Mouse (Mus musculus): ENCODE results near the gene Hic1. TPM values are rescaled to one million over a fixed set of nuclear protein-coding genes. Genes with fewer than 3 reads are reported as not detected.

The Hic1 gene
- polyA plus RNA-seq, 1 experiment: 3.8 TPM

- H3K4me1 ChIP-seq (ENCODE audit: control insufficient read depth, insufficient read depth, low read length): 0 out of 2 replicates have a peak, but pooled peaks cover 1% of the 10 kb centered on the region
- TF ChIP-seq CTCF (IDR thresholded peaks at IDR 0.05; ENCODE audit: extremely low read depth, insufficient read depth, low read length) (no peak), POLR2A (IDR thresholded peaks at IDR 0.05; ENCODE audit: extremely low read depth, insufficient read depth, low read length) (no peak)
- H3K4me3 ChIP-seq (ENCODE audit: insufficient read depth, low read length): no peak overlapping the region
- H3K27ac ChIP-seq (ENCODE audit: insufficient read depth, low read length): no peak overlapping the region
Measured at GRCm38 (mm10) chr11:75163379-75163778, 5.9 kb downstream of the Hic1 start.

DNA sequence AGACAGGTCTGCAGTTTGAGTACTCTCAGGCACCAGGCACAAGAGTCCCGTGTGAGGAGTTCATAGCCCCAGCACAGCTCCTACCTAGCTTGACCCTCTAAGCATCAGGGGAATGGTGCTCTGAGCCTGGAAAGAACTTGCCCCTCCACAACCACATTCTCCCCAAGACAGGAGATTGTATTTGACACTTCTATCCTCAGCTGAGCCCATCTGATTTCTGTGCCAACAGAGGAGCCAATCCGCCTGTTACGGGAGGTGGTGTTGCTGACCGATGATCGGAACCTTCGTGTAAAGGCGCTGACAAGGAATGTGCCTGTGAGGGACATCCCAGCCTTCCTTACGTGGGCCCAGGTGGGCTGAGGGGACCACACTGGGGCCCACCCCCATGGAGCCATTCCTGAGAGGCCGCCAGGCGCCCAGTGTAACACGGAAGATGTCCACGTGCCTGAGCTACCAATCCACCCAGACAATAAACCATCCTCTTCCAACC, 6.7 kb downstream of the Hic1 start:
- Histone ChIP-seq H3K4me3 (ENCODE audit: insufficient read depth, low read length) (no peak overlapping the region), H3K27ac (ENCODE audit: insufficient read depth, low read length) (no peak overlapping the region), H3K4me1 (ENCODE audit: control insufficient read depth, insufficient read depth, low read length) (0 out of 2 replicates have a peak, but pooled peaks cover 1% of the 10 kb centered on the region)
- no peak for TF ChIP-seq POLR2A (IDR thresholded peaks at IDR 0.05; ENCODE audit: extremely low read depth, insufficient read depth, low read length)
- no peak for TF ChIP-seq CTCF (IDR thresholded peaks at IDR 0.05; ENCODE audit: extremely low read depth, insufficient read depth, low read length)

GRCm38 (mm10) chr11:75161417-75162008, 7.8 kb downstream of the Hic1 start:
- Histone ChIP-seq H3K27ac (ENCODE audit: insufficient read depth, low read length) (no peak overlapping the region), H3K4me3 (ENCODE audit: insufficient read depth, low read length) (no peak overlapping the region), H3K4me1 (ENCODE audit: control insufficient read depth, insufficient read depth, low read length) (0 out of 2 replicates have a peak, but pooled peaks cover 1% of the 10 kb centered on the region)
- TF ChIP-seq POLR2A (IDR thresholded peaks at IDR 0.05; ENCODE audit: extremely low read depth, insufficient read depth, low read length) (no peak), CTCF (IDR thresholded peaks at IDR 0.05; ENCODE audit: extremely low read depth, insufficient read depth, low read length) (no peak)

DNA sequence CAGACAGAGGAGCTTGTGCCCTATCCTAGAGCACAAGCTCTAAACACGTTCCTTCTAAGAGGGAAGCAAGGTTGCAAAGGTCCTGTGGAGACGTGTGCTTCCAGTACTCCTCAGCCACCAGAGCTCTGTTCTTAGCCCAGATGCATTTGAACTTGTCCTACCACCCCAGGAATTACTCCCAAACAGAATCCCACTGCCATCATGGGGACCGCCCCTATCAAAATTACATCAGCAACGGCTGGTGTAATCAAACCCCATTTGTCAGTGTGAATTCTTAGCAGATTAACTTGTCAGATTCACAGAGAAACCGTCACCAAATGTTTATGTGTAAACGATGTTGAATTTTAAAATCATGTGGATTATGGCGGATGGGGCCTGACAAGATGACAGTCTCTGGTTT, 8.4 kb downstream of the Hic1 start:
- no peak for TF ChIP-seq CTCF (IDR thresholded peaks at IDR 0.05; ENCODE audit: extremely low read depth, insufficient read depth, low read length)
- TF ChIP-seq POLR2A (IDR thresholded peaks at IDR 0.05; ENCODE audit: extremely low read depth, insufficient read depth, low read length): no peak
- Histone ChIP-seq H3K4me1 (ENCODE audit: control insufficient read depth, insufficient read depth, low read length) (0 out of 2 replicates have a peak, but pooled peaks cover 1% of the 10 kb centered on the region), H3K27ac (ENCODE audit: insufficient read depth, low read length) (no peak overlapping the region), H3K4me3 (ENCODE audit: insufficient read depth, low read length) (no peak overlapping the region)

DNA sequence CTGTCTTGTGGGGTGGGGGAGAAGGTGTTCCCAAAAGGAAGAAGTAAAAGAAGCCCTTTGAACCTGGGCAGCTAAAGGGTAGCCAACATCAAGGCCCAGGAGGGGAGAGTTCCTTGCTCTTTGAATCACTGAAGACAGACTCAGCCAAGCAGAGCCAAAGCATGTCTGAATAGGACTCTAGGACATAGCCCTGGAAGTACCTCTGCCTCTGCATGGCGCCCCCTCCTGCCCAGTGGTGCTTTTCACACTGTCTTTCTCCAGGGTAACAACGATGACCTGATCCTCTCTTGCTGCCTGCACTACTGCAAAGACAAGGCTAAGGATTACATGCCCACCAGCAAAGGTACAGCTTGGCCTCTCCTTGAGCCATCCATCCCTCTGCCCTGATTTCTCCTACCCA, 9.8 kb downstream of the Hic1 start:
- H3K27ac ChIP-seq (ENCODE audit: insufficient read depth, low read length): no peak overlapping the region
- no peaks in the 10 kb centered on the region for H3K4me1 ChIP-seq (ENCODE audit: control insufficient read depth, insufficient read depth, low read length)
- TF ChIP-seq CTCF (IDR thresholded peaks at IDR 0.05; ENCODE audit: extremely low read depth, insufficient read depth, low read length) (peak; percentile 42), POLR2A (IDR thresholded peaks at IDR 0.05; ENCODE audit: extremely low read depth, insufficient read depth, low read length) (no peak)

GRCm38 (mm10) chr11:75158432-75158831, 10.9 kb downstream of the Hic1 start:
- Histone ChIP-seq H3K4me3 (ENCODE audit: insufficient read depth, low read length) (no peak overlapping the region), H3K4me1 (ENCODE audit: control insufficient read depth, insufficient read depth, low read length) (no peaks in the 10 kb centered on the region), H3K27ac (ENCODE audit: insufficient read depth, low read length) (no peak overlapping the region)
- TF ChIP-seq CTCF (IDR thresholded peaks at IDR 0.05; ENCODE audit: extremely low read depth, insufficient read depth, low read length) (no peak), POLR2A (IDR thresholded peaks at IDR 0.05; ENCODE audit: extremely low read depth, insufficient read depth, low read length) (no peak)

More for the DNA sequence above, 9.8 kb downstream of the Hic1 start:
- H3K4me3 ChIP-seq (ENCODE audit: insufficient read depth, low read length): no peak overlapping the region

DNA sequence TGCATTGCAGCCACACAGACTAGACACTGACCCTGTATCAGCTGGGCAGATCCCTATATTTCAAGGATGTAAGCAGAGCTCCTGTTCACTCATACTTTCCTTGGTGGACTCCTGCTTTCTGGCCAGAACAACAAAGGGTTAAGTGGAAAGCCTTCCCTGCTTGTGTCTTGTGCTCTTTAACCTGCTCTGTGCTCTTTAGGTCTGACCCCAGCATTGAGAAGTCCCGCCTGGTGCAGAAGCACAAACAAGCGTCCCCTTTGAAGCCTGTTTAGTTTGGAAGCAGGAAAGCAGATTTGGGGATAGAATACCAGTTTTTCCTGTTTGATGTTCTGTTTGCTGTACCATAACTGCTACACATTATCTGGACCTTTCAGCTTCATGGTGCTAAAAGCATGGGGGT, 11.4 kb downstream of the Hic1 start:
- no peak overlapping the region for H3K27ac ChIP-seq (ENCODE audit: insufficient read depth, low read length)
- H3K4me1 ChIP-seq (ENCODE audit: control insufficient read depth, insufficient read depth, low read length): no peaks in the 10 kb centered on the region
- H3K4me3 ChIP-seq (ENCODE audit: insufficient read depth, low read length): no peak overlapping the region
- no peak for TF ChIP-seq CTCF (IDR thresholded peaks at IDR 0.05; ENCODE audit: extremely low read depth, insufficient read depth, low read length)
- no peak for TF ChIP-seq POLR2A (IDR thresholded peaks at IDR 0.05; ENCODE audit: extremely low read depth, insufficient read depth, low read length)

DNA sequence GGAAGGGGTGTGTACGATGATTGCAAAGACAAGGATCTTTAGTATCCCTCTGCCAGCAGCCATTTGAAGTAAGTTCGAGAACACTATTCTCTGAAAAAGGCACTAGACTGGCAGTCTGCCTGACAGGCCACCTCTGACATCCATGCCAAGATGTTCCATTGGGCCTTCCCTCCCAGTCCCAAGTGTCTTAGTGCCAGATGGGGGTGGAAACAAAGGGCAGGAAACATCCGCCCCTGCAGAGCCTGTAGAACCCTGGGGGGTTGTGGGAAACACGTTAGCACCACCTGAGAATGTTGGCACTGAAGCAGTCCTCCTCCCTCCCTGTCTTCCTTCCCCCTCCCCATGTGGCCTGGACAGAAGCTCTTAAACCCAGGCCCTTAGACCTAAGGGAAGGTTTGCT, 12.3 kb downstream of the Hic1 start:
- TF ChIP-seq CTCF (IDR thresholded peaks at IDR 0.05; ENCODE audit: extremely low read depth, insufficient read depth, low read length) (no peak), POLR2A (IDR thresholded peaks at IDR 0.05; ENCODE audit: extremely low read depth, insufficient read depth, low read length) (no peak)
- Histone ChIP-seq H3K4me3 (ENCODE audit: insufficient read depth, low read length) (no peak overlapping the region), H3K27ac (ENCODE audit: insufficient read depth, low read length) (0 out of 2 replicates have a peak overlapping the region, but pooled peaks have one; percentile 30), H3K4me1 (ENCODE audit: control insufficient read depth, insufficient read depth, low read length) (no peaks in the 10 kb centered on the region)

GRCm38 (mm10) chr11:75156416-75156815, 12.9 kb downstream of the Hic1 start:
- Histone ChIP-seq H3K4me3 (ENCODE audit: insufficient read depth, low read length) (no peak overlapping the region), H3K4me1 (ENCODE audit: control insufficient read depth, insufficient read depth, low read length) (no peaks in the 10 kb centered on the region), H3K27ac (ENCODE audit: insufficient read depth, low read length) (peak overlapping the region; percentile 30; the same call in 1 of the 2 replicates)
- TF ChIP-seq CTCF (IDR thresholded peaks at IDR 0.05; ENCODE audit: extremely low read depth, insufficient read depth, low read length): no peak
- no peak for TF ChIP-seq POLR2A (IDR thresholded peaks at IDR 0.05; ENCODE audit: extremely low read depth, insufficient read depth, low read length)

DNA sequence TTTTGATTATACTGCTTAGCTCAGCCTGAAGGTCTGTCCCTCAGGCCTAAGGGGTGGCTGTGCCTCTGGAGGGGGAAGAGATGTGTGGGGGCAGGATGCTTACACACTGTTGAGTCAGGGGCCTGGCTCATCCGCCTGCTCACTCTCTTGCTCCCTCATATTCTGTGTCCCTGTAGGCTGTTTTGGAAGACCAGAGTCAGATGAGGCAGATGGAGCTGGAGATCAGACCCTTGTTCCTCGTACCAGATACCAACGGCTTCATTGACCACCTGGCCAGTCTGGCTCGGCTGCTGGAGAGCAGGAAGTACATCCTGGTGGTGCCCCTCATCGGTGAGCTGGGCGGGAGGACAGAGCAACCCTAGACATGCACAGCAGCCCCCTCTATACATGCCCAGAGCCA, 13.3 kb downstream of the Hic1 start:
- Histone ChIP-seq H3K27ac (ENCODE audit: insufficient read depth, low read length) (peak overlapping the region; percentile 40; the same call in 1 of the 2 replicates), H3K4me1 (ENCODE audit: control insufficient read depth, insufficient read depth, low read length) (no peaks in the 10 kb centered on the region), H3K4me3 (ENCODE audit: insufficient read depth, low read length) (no peak overlapping the region)
- TF ChIP-seq POLR2A (IDR thresholded peaks at IDR 0.05; ENCODE audit: extremely low read depth, insufficient read depth, low read length) (no peak), CTCF (IDR thresholded peaks at IDR 0.05; ENCODE audit: extremely low read depth, insufficient read depth, low read length) (no peak)
